Mouse (Mus musculus): Measurements from ENCODE around the gene Bckdhb.

- TF ChIP-seq CTCF (IDR thresholded peaks at IDR 0.05; ENCODE audit: low read depth) (no peak), EP300 (IDR thresholded peaks at IDR 0.05; ENCODE audit: low read depth) (no peak)
Measured at GRCm38 (mm10) chr9:83967439-83968050, 42.6 kb downstream of the Bckdhb start.

Data from liver, embryonic 14.5 days (tissue).